Mouse (Mus musculus) C2C12 (cell line): ENCODE measurements at regions not wholly inside any gene's neighbourhood (a gene's known extent, or its start where the extent isn't known, plus 50 kb on each side); places are given as distances from the start of the nearest gene placed in this dataset.

Experiments used
- H3K27me3 ChIP-seq: one replicate; pipeline ENCODE4 v1.6.1; 2011; ENCODE audit not compliant: control insufficient read depth, insufficient read depth, insufficient read length
- H3K36me3 ChIP-seq: one replicate; pipeline ENCODE4 v1.6.1; 2011; ENCODE audit not compliant: control insufficient read depth, insufficient read depth
- H3K4me3 ChIP-seq: one replicate; pipeline ENCODE4 v1.5.1; 2011; ENCODE audit warnings: mild to moderate bottlenecking, control low read depth; ENCODE audit not compliant: poor library complexity, insufficient read depth, severe bottlenecking
- H3K79me2 ChIP-seq: one replicate; pipeline ENCODE4 v1.6.1; 2011; ENCODE audit not compliant: control insufficient read depth, insufficient read depth
- H3K79me3 ChIP-seq: one replicate; pipeline ENCODE4 v1.6.1; 2011; ENCODE audit warnings: low read depth, control low read depth
- H3ac ChIP-seq: one replicate; pipeline ENCODE3; 2011; ENCODE audit warnings: low read depth; ENCODE audit not compliant: control insufficient read depth, insufficient read length
- CEBPB ChIP-seq: IDR thresholded peaks from one replicate; pipeline ENCODE4 v1.6.1; 2011; ENCODE audit warnings: low read depth, mild to moderate bottlenecking, control low read depth, moderate library complexity
- CTCF ChIP-seq: IDR thresholded peaks from one replicate; pipeline ENCODE4 v1.5.1; 2011; ENCODE audit not compliant: control insufficient read depth, insufficient read depth, insufficient read length
- FOSL1 ChIP-seq: IDR thresholded peaks from one replicate; pipeline ENCODE4 v1.8.0; 2011; ENCODE audit warnings: mild to moderate bottlenecking, low read length; ENCODE audit not compliant: poor library complexity, insufficient read depth, severe bottlenecking
- MAX ChIP-seq: IDR thresholded peaks from one replicate; pipeline ENCODE4 v1.6.1; 2011; ENCODE audit warnings: mild to moderate bottlenecking, control low read depth
- MYOD1 ChIP-seq: IDR thresholded peaks from one replicate; pipeline ENCODE4 v1.6.1; 2011; ENCODE audit warnings: low read depth; ENCODE audit not compliant: control insufficient read depth, insufficient read length
- MYOG ChIP-seq: IDR thresholded peaks from one replicate; pipeline ENCODE4 v1.6.1; 2011; ENCODE audit not compliant: control insufficient read depth, insufficient read length; ENCODE audit errors: extremely low read depth
- USF1 ChIP-seq: IDR thresholded peaks from one replicate; pipeline ENCODE4 v1.6.1; 2011; ENCODE audit warnings: low read depth, mild to moderate bottlenecking, control low read depth, moderate library complexity

GRCm38 (mm10) chr8:33183029-33183428 lies 245.5 kb upstream of the 5930422O12Rik start:
- Histone ChIP-seq H3ac (no peak overlapping the region), H3K79me3 (no peaks in the 10 kb centered on the region)
- TF ChIP-seq CEBPB (no peak), MYOG (no peak), FOSL1 (no peak), USF1 (no peak), MYOD1 (no peak), CTCF (no peak), MAX (no peak)

More at GRCm38 (mm10) chr8:33183029-33183428, 245.5 kb upstream of the 5930422O12Rik start:
- Histone ChIP-seq H3K36me3 (no peaks in the 10 kb centered on the region), H3K4me3 (no peak overlapping the region), H3K79me2 (no peaks in the 10 kb centered on the region), H3K27me3 (no peaks in the 10 kb centered on the region)
